Mouse (Mus musculus): ENCODE results near the gene Hnrnpul2. TPM values are rescaled to one million over a fixed set of nuclear protein-coding genes. Genes with fewer than 3 reads are reported as not detected.

The Hnrnpul2 gene
- 7.9 and 8.3 TPM in 2 replicates for polyA plus RNA-seq (2014; fragmentation: Nextera tagmentation; extraction: Ambion mirVana)

DNA sequence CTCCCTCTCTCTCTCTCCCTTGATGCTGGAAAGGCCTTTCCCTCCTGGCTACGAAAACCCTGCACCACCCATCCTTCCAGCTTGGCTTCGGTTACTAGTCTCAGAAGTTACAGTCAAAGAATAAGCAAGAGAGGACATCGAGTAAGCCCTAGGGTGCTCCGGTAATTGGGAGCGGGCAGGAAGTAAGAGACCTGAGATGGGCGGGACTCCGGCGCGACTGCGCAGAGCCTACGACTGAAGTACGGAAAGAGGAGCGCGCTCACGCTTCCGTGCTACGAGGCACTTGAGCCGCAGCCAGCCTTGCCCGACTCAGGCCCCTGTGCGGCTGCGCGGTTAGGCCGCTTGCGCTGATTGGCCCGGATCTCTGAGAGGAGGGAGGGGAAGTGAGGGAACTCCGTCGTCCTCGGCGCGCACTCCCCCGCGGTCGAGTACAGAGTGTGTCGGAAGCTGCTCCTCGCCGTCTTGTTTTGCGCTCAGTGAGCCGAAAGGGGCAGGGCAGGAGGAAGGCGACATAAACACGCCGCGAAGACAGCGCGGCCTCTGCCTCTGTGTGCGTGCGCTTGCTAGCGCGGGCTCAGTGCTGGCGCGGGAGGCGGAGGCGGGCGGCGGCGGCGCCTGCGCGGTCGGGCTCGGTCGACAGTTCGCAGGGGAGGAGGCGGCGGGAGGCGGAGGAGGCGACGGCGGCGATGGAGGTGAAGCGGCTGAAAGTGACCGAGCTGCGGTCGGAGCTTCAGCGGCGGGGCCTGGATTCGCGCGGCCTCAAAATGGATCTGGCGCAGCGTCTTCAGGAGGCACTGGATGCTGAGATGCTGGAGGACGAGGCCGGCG, at the start of gene Hnrnpul2:
Hnrnpul2 (plus strand) TSS at position 415 of the 828 bp plus-strand sequence.
- H3K27ac ChIP-seq (ENCODE audit: low read depth) = peak within 1 kb of the TSS; percentile 100
- under 1% methylated on average over 83 of the region's 83 CpGs for WGBS
- ATAC-seq (ENCODE audit: insufficient read depth) = peak; percentile 96
- H3K9me3 ChIP-seq (ENCODE audit: low read depth, low read length) = no peaks in the 10 kb centered on the region
- no peak for TF ChIP-seq CTCF (IDR thresholded peaks at IDR 0.05; ENCODE audit: low read depth)
- peak within 1 kb of the TSS; percentile 80 for H3K4me2 ChIP-seq
- no peaks in the 10 kb centered on the region for H3K27me3 ChIP-seq (ENCODE audit: insufficient read depth, low read length)
- peaks cover 48% of the 10 kb centered on the region for H3K36me3 ChIP-seq (ENCODE audit: insufficient read depth)
- peak within 1 kb of the TSS; percentile 95 for H3K9ac ChIP-seq
- peak; percentile 99 for DNase-seq
- H3K4me3 ChIP-seq (ENCODE audit: low read depth, low read length) = peak within 1 kb of the TSS; percentile 100
- peaks cover 16% of the 10 kb centered on the region for H3K4me1 ChIP-seq (ENCODE audit: insufficient read depth)

DNA sequence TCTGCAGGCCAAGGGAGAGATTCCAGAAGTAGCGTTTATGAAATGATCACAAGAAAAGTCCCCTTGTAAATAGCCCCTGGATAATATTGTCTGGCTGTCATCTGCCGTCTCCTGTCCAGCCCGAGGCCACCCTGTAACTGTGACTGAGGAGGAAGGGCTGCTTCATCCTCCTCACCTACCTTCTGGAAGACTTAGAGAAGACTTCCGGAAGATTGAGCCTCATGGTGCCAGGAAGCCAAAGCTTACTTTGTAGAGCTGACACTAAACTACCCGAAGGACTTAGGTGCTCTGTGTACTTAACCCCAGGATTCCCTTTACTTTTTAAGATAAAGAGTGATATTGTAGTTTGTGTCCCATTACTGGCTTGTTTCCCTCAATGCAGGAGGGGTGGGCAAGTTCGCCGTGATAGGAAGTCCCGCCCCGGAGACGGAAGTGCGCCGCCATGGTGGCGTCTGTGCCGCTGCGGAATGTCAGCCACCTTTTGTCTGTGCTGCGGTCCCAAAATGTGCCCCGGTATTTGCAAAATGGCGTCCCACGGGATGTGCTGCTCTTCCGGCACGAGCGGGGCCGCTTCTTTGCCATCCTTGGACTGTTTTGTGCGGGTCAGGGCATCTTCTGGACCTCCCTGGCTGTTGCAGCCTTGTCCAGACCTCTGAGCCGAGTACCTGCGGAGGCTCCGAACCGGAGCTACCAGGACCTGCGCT, 49.1 kb upstream of the Hnrnpul2 start, which contains the start of gene Tmem223:
Tmem223 (plus strand) TSS at position 430 of the 704 bp plus-strand sequence.
- DNase-seq (peak; percentile 87), ATAC-seq (ENCODE audit: insufficient read depth) (peak; percentile 25; the same call in 1 of the 2 replicates)
- peaks cover 69% of the 10 kb centered on the region for H3K36me3 ChIP-seq (ENCODE audit: insufficient read depth)
- no peaks in the 10 kb centered on the region for H3K9me3 ChIP-seq (ENCODE audit: low read depth, low read length)
- peak; percentile 32; the same call in 1 of the 2 replicates for TF ChIP-seq CTCF (IDR thresholded peaks at IDR 0.05; ENCODE audit: low read depth)
- no peaks in the 10 kb centered on the region for H3K27me3 ChIP-seq (ENCODE audit: insufficient read depth, low read length)
- peak within 1 kb of the TSS; percentile 95 for H3K9ac ChIP-seq
- no peaks in the 10 kb centered on the region; the same call in none of the 2 replicates for H3K4me1 ChIP-seq (ENCODE audit: insufficient read depth)
- H3K27ac ChIP-seq (ENCODE audit: low read depth) = peak within 1 kb of the TSS; percentile 91
- H3K4me3 ChIP-seq (ENCODE audit: low read depth, low read length) = peak within 1 kb of the TSS; percentile 72
- H3K4me2 ChIP-seq = peak within 1 kb of the TSS; percentile 82
- WGBS = 23% methylated on average over 29 of the region's 29 CpGs

DNA sequence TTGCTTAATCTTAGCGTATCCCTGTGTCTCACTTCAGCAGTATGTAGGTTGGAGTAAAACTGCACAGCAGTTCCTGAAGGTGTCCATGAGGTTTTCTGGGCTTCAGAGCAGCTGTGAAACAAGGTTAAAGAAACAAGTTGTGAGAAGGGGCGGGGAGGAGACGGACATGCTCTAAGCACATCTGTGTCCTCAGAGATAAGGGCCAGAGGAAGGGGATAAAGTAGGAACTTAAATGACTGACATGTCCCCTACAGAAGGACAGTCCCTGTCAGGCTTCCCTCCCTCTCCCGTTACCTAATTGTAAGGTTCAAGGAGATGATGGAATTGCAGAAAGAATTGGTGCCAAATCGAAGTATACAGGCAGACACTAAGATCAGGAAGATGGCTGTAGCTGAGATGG, 46.8 kb upstream of the Hnrnpul2 start:
- H3K27ac ChIP-seq (ENCODE audit: low read depth) = 0 out of 2 replicates have a peak overlapping the region, but pooled peaks have one; percentile 99
- DNase-seq = no peak
- WGBS = 65% methylated on average over 5 of the region's 5 CpGs
- peak overlapping the region; percentile 94; the same call in 1 of the 2 replicates for H3K9ac ChIP-seq
- H3K27me3 ChIP-seq (ENCODE audit: insufficient read depth, low read length) = no peaks in the 10 kb centered on the region
- H3K9me3 ChIP-seq (ENCODE audit: low read depth, low read length) = no peaks in the 10 kb centered on the region
- no peak for ATAC-seq (ENCODE audit: insufficient read depth)
- H3K36me3 ChIP-seq (ENCODE audit: insufficient read depth) = peaks cover 51% of the 10 kb centered on the region
- peak overlapping the region; percentile 72 for H3K4me3 ChIP-seq (ENCODE audit: low read depth, low read length)
- TF ChIP-seq CTCF (IDR thresholded peaks at IDR 0.05; ENCODE audit: low read depth) = no peak
- H3K4me2 ChIP-seq = peak overlapping the region; percentile 99
- no peaks in the 10 kb centered on the region; the same call in none of the 2 replicates for H3K4me1 ChIP-seq (ENCODE audit: insufficient read depth)

DNA sequence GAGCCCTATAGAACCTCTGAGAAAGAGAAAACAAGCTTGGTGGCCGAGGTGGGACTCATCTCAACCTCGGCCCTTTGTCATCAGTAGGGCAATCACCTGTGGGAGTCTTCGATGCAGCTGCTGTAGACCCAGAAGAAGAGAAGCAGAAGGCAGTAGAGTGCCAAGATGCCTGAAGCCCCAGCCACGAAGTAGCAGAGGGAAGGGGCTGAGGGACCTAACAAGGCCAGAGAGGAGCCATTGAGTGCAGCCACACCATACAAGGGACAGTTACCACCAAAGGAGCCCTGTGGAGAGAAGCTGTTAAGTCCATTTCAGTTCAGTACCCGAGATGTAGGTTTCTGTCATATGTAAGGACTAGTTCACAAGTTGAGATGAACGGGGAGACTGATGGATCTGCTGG, 46.4 kb upstream of the Hnrnpul2 start:
- peaks cover 51% of the 10 kb centered on the region for H3K36me3 ChIP-seq (ENCODE audit: insufficient read depth)
- 51% methylated on average over 6 of the region's 6 CpGs for WGBS
- no peaks in the 10 kb centered on the region for H3K27me3 ChIP-seq (ENCODE audit: insufficient read depth, low read length)
- no peak for TF ChIP-seq CTCF (IDR thresholded peaks at IDR 0.05; ENCODE audit: low read depth)
- H3K4me2 ChIP-seq = peak overlapping the region; percentile 99
- peak overlapping the region; percentile 94 for H3K9ac ChIP-seq
- no peak for ATAC-seq (ENCODE audit: insufficient read depth)
- peak overlapping the region; percentile 99; the same call in 1 of the 2 replicates for H3K27ac ChIP-seq (ENCODE audit: low read depth)
- no peaks in the 10 kb centered on the region; the same call in none of the 2 replicates for H3K4me1 ChIP-seq (ENCODE audit: insufficient read depth)
- no peaks in the 10 kb centered on the region for H3K9me3 ChIP-seq (ENCODE audit: low read depth, low read length)
- DNase-seq = peak; percentile 15
- peak overlapping the region; percentile 72 for H3K4me3 ChIP-seq (ENCODE audit: low read depth, low read length)

DNA sequence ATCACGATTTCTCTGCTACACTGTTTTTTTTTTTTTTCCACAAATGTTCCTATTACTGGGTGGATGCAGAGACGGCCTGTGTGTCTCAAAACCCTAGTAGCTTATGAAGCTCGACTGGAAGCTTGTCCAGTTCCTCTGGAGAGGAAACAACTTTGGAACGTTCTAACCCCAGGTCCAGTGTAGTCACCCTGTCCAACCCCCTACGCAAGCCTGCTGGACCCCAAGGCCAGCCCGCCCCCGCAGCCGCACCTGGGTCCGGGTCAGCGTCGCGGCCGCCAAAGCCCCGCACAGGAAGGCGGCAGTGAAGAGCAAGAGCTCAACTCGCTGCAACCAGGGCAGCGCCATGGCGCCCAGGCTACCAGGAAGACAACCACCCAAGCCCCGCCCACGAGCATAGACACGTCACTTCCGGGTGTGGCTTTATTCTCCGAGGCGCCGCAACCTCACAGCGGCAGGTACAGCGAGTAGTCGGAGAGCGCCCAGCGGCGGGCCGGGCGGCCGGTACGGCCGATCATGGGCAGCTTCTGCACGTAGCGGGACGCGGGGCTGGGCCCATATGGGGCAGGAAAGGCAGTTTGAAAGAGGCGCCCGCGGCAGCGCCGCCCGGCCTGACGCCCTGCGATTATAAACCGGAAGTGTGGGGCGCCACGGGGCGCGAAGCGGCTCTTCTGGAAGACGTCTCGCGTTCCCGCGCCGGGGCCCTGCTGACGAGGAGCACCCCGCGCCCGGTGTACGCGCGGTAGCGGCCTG, 45.5 kb upstream of the Hnrnpul2 start, which contains the start of gene Tmem179b:
Tmem179b (minus strand) TSS at position 382 of the 750 bp plus-strand sequence.
- H3K9ac ChIP-seq = peak within 1 kb of the TSS; percentile 94
- H3K27ac ChIP-seq (ENCODE audit: low read depth) = peak within 1 kb of the TSS; percentile 99
- under 1% methylated on average over 68 of the region's 68 CpGs for WGBS
- no peaks in the 10 kb centered on the region for H3K27me3 ChIP-seq (ENCODE audit: insufficient read depth, low read length)
- peaks cover 47% of the 10 kb centered on the region for H3K36me3 ChIP-seq (ENCODE audit: insufficient read depth)
- no peaks in the 10 kb centered on the region for H3K9me3 ChIP-seq (ENCODE audit: low read depth, low read length)
- peak within 1 kb of the TSS; percentile 72 for H3K4me3 ChIP-seq (ENCODE audit: low read depth, low read length)
- TF ChIP-seq CTCF (IDR thresholded peaks at IDR 0.05; ENCODE audit: low read depth) = no peak
- no peaks in the 10 kb centered on the region; the same call in none of the 2 replicates for H3K4me1 ChIP-seq (ENCODE audit: insufficient read depth)
- DNase-seq (peak; percentile 98), ATAC-seq (ENCODE audit: insufficient read depth) (peak; percentile 90)
- H3K4me2 ChIP-seq = peak within 1 kb of the TSS; percentile 99

DNA sequence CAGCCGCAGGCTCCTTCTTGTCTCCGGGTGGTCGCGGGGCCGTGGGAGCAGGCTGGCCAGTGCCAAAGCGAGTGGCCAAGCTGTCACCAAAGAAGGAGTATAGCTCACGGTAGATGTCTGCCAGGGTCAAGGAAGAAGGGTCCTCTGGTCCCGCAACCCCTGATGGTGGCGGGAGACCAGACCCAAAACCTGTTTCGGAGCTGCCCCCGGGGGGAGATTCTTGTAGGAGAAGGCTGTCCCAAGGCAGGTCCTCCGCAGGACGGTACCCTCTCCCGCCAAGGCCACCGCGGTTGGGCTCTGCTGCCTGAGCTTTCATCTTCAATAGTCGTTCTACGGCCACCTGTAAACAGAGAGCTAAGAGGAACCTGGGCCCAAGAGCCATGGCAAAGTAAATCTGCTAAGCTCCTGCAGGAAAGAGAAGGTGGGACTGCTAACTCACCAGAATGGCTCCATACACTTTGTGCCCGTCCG, 44.8 kb upstream of the Hnrnpul2 start:
- peaks cover 45% of the 10 kb centered on the region for H3K36me3 ChIP-seq (ENCODE audit: insufficient read depth)
- H3K9me3 ChIP-seq (ENCODE audit: low read depth, low read length) = no peaks in the 10 kb centered on the region
- peak; percentile 32 for ATAC-seq (ENCODE audit: insufficient read depth)

More for the DNA sequence above, 44.8 kb upstream of the Hnrnpul2 start:
- 3% methylated on average over 20 of the region's 20 CpGs for WGBS
- no peak for TF ChIP-seq CTCF (IDR thresholded peaks at IDR 0.05; ENCODE audit: low read depth)
- H3K9ac ChIP-seq = peak overlapping the region; percentile 94
- peak; percentile 35 for DNase-seq
- H3K27me3 ChIP-seq (ENCODE audit: insufficient read depth, low read length) = no peaks in the 10 kb centered on the region
- peak overlapping the region; percentile 99 for H3K27ac ChIP-seq (ENCODE audit: low read depth)
- peak overlapping the region; percentile 72 for H3K4me3 ChIP-seq (ENCODE audit: low read depth, low read length)
- H3K4me2 ChIP-seq = peak overlapping the region; percentile 99
- H3K4me1 ChIP-seq (ENCODE audit: insufficient read depth) = no peaks in the 10 kb centered on the region; the same call in none of the 2 replicates
